Mouse (Mus musculus): ENCODE data around the gene Efl1. TPM values are rescaled to one million over a fixed set of nuclear protein-coding genes. Genes with fewer than 3 reads are reported as not detected.

Efl1 gene
- polyA plus RNA-seq, 1 experiment: 5.8 TPM

- no peak overlapping the region for H3K4me3 ChIP-seq (ENCODE audit: insufficient read depth, low read depth, low read length)
- H3K27ac ChIP-seq (ENCODE audit: insufficient read depth, low read depth, low read length): no peak overlapping the region
Measured at GRCm38 (mm10) chr7:82810799-82811139, 162.4 kb downstream of the Efl1 start.

GRCm38 (mm10) chr7:82811140-82811851 lies 162.9 kb downstream of the Efl1 start:
- no peak for TF ChIP-seq POLR2A (IDR thresholded peaks at IDR 0.05; ENCODE audit: low read depth, low read length)
- no peak for TF ChIP-seq CTCF (conservative IDR thresholded peaks at IDR 0.05; ENCODE audit: insufficient read depth, insufficient read length, low read depth, low read length)
- DNase-seq: peak; percentile 7

More at GRCm38 (mm10) chr7:82810799-82811139, 162.4 kb downstream of the Efl1 start:
- no peak for TF ChIP-seq POLR2A (IDR thresholded peaks at IDR 0.05; ENCODE audit: low read depth, low read length)
- no peak for TF ChIP-seq CTCF (conservative IDR thresholded peaks at IDR 0.05; ENCODE audit: insufficient read depth, insufficient read length, low read depth, low read length)
- no peaks in the 10 kb centered on the region for H3K36me3 ChIP-seq (ENCODE audit: control insufficient read depth, insufficient read depth, low read length)
- WGBS: 62% methylated on average over 5 of the region's 5 CpGs
- no peaks in the 10 kb centered on the region for H3K27me3 ChIP-seq (replicated peaks; ENCODE audit: control insufficient read depth, insufficient read depth, low read length)
- no peak for DNase-seq
- no peaks in the 10 kb centered on the region for H3K4me1 ChIP-seq (ENCODE audit: control insufficient read depth, insufficient read depth, low read length)

GRCm38 (mm10) chr7:82812186-82813155 lies 164.1 kb downstream of the Efl1 start:
- no peak overlapping the region for H3K4me3 ChIP-seq (ENCODE audit: insufficient read depth, low read depth, low read length)
- no peak overlapping the region for H3K27ac ChIP-seq (ENCODE audit: insufficient read depth, low read depth, low read length)
- WGBS: 82% methylated on average over 19 of the region's 19 CpGs
- no peaks in the 10 kb centered on the region for H3K27me3 ChIP-seq (replicated peaks; ENCODE audit: control insufficient read depth, insufficient read depth, low read length)
- DNase-seq: no peak
- H3K4me1 ChIP-seq (ENCODE audit: control insufficient read depth, insufficient read depth, low read length): no peaks in the 10 kb centered on the region
- TF ChIP-seq CTCF (conservative IDR thresholded peaks at IDR 0.05; ENCODE audit: insufficient read depth, insufficient read length, low read depth, low read length): no peak
- no peak for TF ChIP-seq POLR2A (IDR thresholded peaks at IDR 0.05; ENCODE audit: low read depth, low read length)
- no peaks in the 10 kb centered on the region for H3K36me3 ChIP-seq (ENCODE audit: control insufficient read depth, insufficient read depth, low read length)

More at GRCm38 (mm10) chr7:82811140-82811851, 162.9 kb downstream of the Efl1 start:
- no peaks in the 10 kb centered on the region for H3K27me3 ChIP-seq (replicated peaks; ENCODE audit: control insufficient read depth, insufficient read depth, low read length)
- no peak overlapping the region for H3K27ac ChIP-seq (ENCODE audit: insufficient read depth, low read depth, low read length)
- H3K4me3 ChIP-seq (ENCODE audit: insufficient read depth, low read depth, low read length): no peak overlapping the region
- WGBS: 43% methylated on average over 19 of the region's 19 CpGs
- no peaks in the 10 kb centered on the region for H3K36me3 ChIP-seq (ENCODE audit: control insufficient read depth, insufficient read depth, low read length)
- H3K4me1 ChIP-seq (ENCODE audit: control insufficient read depth, insufficient read depth, low read length): no peaks in the 10 kb centered on the region

GRCm38 (mm10) chr7:82819541-82819940 lies 171.1 kb downstream of the Efl1 start:
- H3K27ac ChIP-seq (ENCODE audit: insufficient read depth, low read depth, low read length): no peak overlapping the region
- H3K36me3 ChIP-seq (ENCODE audit: control insufficient read depth, insufficient read depth, low read length): no peaks in the 10 kb centered on the region
- H3K4me3 ChIP-seq (ENCODE audit: insufficient read depth, low read depth, low read length): no peak overlapping the region
- TF ChIP-seq CTCF (conservative IDR thresholded peaks at IDR 0.05; ENCODE audit: insufficient read depth, insufficient read length, low read depth, low read length): no peak
- no peak for TF ChIP-seq POLR2A (IDR thresholded peaks at IDR 0.05; ENCODE audit: low read depth, low read length)
- 88% methylated on average over 7 of the region's 7 CpGs for WGBS
- no peaks in the 10 kb centered on the region for H3K27me3 ChIP-seq (replicated peaks; ENCODE audit: control insufficient read depth, insufficient read depth, low read length)
- H3K4me1 ChIP-seq (ENCODE audit: control insufficient read depth, insufficient read depth, low read length): no peaks in the 10 kb centered on the region
- DNase-seq: no peak

- 68% methylated on average over 4 of the region's 4 CpGs for WGBS
- Histone ChIP-seq H3K27me3 (replicated peaks; ENCODE audit: control insufficient read depth, insufficient read depth, low read length) (no peaks in the 10 kb centered on the region), H3K4me3 (ENCODE audit: insufficient read depth, low read depth, low read length) (no peak overlapping the region), H3K4me1 (ENCODE audit: control insufficient read depth, insufficient read depth, low read length) (no peaks in the 10 kb centered on the region), H3K36me3 (ENCODE audit: control insufficient read depth, insufficient read depth, low read length) (no peaks in the 10 kb centered on the region), H3K27ac (ENCODE audit: insufficient read depth, low read depth, low read length) (no peak overlapping the region)
- TF ChIP-seq POLR2A (IDR thresholded peaks at IDR 0.05; ENCODE audit: low read depth, low read length) (no peak), CTCF (conservative IDR thresholded peaks at IDR 0.05; ENCODE audit: insufficient read depth, insufficient read length, low read depth, low read length) (no peak)
- no peak for DNase-seq
Measured at GRCm38 (mm10) chr7:82820661-82821060, 172.2 kb downstream of the Efl1 start.

- Histone ChIP-seq H3K36me3 (ENCODE audit: control insufficient read depth, insufficient read depth, low read length) (no peaks in the 10 kb centered on the region), H3K4me1 (ENCODE audit: control insufficient read depth, insufficient read depth, low read length) (no peaks in the 10 kb centered on the region), H3K4me3 (ENCODE audit: insufficient read depth, low read depth, low read length) (no peak overlapping the region), H3K27ac (ENCODE audit: insufficient read depth, low read depth, low read length) (no peak overlapping the region), H3K27me3 (replicated peaks; ENCODE audit: control insufficient read depth, insufficient read depth, low read length) (no peaks in the 10 kb centered on the region)
- WGBS: 66% methylated on average over 3 of the region's 3 CpGs
- TF ChIP-seq POLR2A (IDR thresholded peaks at IDR 0.05; ENCODE audit: low read depth, low read length): no peak
- no peak for TF ChIP-seq CTCF (conservative IDR thresholded peaks at IDR 0.05; ENCODE audit: insufficient read depth, insufficient read length, low read depth, low read length)
- no peak for DNase-seq
Measured at GRCm38 (mm10) chr7:82821501-82821900, 173.1 kb downstream of the Efl1 start.

- Histone ChIP-seq H3K4me3 (ENCODE audit: insufficient read depth, low read depth, low read length) (no peak overlapping the region), H3K36me3 (ENCODE audit: control insufficient read depth, insufficient read depth, low read length) (no peaks in the 10 kb centered on the region), H3K27me3 (replicated peaks; ENCODE audit: control insufficient read depth, insufficient read depth, low read length) (no peaks in the 10 kb centered on the region), H3K27ac (ENCODE audit: insufficient read depth, low read depth, low read length) (no peak overlapping the region), H3K4me1 (ENCODE audit: control insufficient read depth, insufficient read depth, low read length) (no peaks in the 10 kb centered on the region)
- TF ChIP-seq POLR2A (IDR thresholded peaks at IDR 0.05; ENCODE audit: low read depth, low read length) (no peak), CTCF (conservative IDR thresholded peaks at IDR 0.05; ENCODE audit: insufficient read depth, insufficient read length, low read depth, low read length) (no peak)
- DNase-seq: no peak
- 53% methylated on average over 1 of the region's 1 CpGs for WGBS
Measured at GRCm38 (mm10) chr7:82822528-82822927, 174.1 kb downstream of the Efl1 start.

Other genes with a start within 250 kb of the Efl1 start
- gene Saxo2, start 86 bp upstream of the Efl1 start, polyA plus RNA-seq (2012; rRNA removed): 3.8 and 5.0 TPM in 2 replicates
- gene Mex3b, start 218.7 kb downstream of the Efl1 start, polyA plus RNA-seq (2012; rRNA removed): 3.7 and 4.7 TPM in 2 replicates